ENCODE assay signal across 1 mouse cellular context in the genomic region with DNA sequence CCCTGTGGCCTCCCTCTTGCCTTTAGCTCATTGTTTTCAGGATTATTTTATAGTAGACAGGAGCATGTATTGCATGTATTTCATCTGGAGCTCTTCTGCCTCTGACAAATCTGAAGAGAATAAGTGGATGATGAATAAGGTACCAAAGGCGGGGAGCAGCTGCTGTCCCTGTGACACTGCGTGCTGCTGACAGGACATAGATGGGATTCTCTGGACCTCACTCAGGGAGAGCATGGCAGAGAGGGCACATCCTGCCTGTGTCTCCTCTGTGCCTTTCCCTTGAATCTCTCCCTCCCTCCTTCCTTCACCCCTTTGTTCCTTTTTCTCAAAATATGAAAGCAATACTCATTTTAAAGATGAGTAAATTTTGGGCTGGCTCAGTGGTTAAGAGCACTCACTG.
A peak's percentile ranks its signal among the peaks of the same experiment; 100 is the strongest.
TF ChIP-seq lines count a peak whose summit lies in the region.

No protein-coding gene starts in this region.

TF ChIP-seq in myocyte, 11 proteins besides CTCF, POLR2A, EP300 and RAD21:
- TF ChIP-seq TCF3 (IDR thresholded peaks at IDR 0.05; ENCODE audit: insufficient read length, low read depth), result no peak
- TF ChIP-seq MYOG (IDR thresholded peaks at IDR 0.05; ENCODE audit: control insufficient read depth in 1 of 3, insufficient read depth in 1 of 3, insufficient read length in 2 of 3, low read depth in 2 of 3), result peak in 2 of 3 experiments; percentile 80 to 91
- TF ChIP-seq TCF12 (IDR thresholded peaks at IDR 0.05; ENCODE audit: insufficient read depth, poor library complexity, severe bottlenecking), result peak; percentile 32
- peak; percentile 29 for TF ChIP-seq POLR2AphosphoS2 (IDR thresholded peaks at IDR 0.05; ENCODE audit: insufficient read length, low read depth)
- TF ChIP-seq MYOD1 (IDR thresholded peaks at IDR 0.05; ENCODE audit: control insufficient read depth in 1 of 3, insufficient read length in 2 of 3, low read depth in 2 of 3), result peak; percentile 40 to 84 (median 45)
- TF ChIP-seq REST (IDR thresholded peaks at IDR 0.05; ENCODE audit: insufficient read depth, insufficient read length), result no peak
- no peak for TF ChIP-seq CEBPB (IDR thresholded peaks at IDR 0.05; ENCODE audit: insufficient read depth, poor library complexity, severe bottlenecking)
- TF ChIP-seq MAX (IDR thresholded peaks at IDR 0.05; ENCODE audit: low read depth), result no peak
- no peak for TF ChIP-seq USF1 (IDR thresholded peaks at IDR 0.05; ENCODE audit: low read depth)
- TF ChIP-seq SRF (IDR thresholded peaks at IDR 0.05; ENCODE audit: control insufficient read depth, insufficient read length, low read depth), result no peak
- no peak for TF ChIP-seq E2F4 (IDR thresholded peaks at IDR 0.05; ENCODE audit: insufficient read depth)
